Mouse (Mus musculus): ENCODE measurements around the gene Serpinh1. TPM values are rescaled to one million over a fixed set of nuclear protein-coding genes. Genes with fewer than 3 reads are reported as not detected.
A peak's percentile ranks its signal among the peaks of the same experiment; 100 is the strongest.

Gene Serpinh1
- polyA plus RNA-seq, 1 experiment from 2014 or later: 261 TPM

- no peak overlapping the region for H3K27ac ChIP-seq
- no peak overlapping the region for H3K9ac ChIP-seq
- H3K9me3 ChIP-seq (replicated peaks): no peaks in the 10 kb centered on the region
- WGBS: 98% methylated on average over 26 of the region's 26 CpGs
- peaks cover 43% of the 10 kb centered on the region for H3K4me1 ChIP-seq
- peaks cover 53% of the 10 kb centered on the region for H3K36me3 ChIP-seq (ENCODE audit: poor library complexity, severe bottlenecking)
- H3K27me3 ChIP-seq: no peaks in the 10 kb centered on the region
- no peak overlapping the region for H3K4me3 ChIP-seq
- H3K4me2 ChIP-seq: no peak overlapping the region
- ATAC-seq: no peak
These were observed 4.2 kb downstream of the Serpinh1 start for GRCm38 (mm10) chr7:99348883-99349282.

GRCm38 (mm10) chr7:99347268-99347667 is 5.8 kb downstream of the Serpinh1 start:
- no peak for ATAC-seq
- peaks cover 59% of the 10 kb centered on the region for H3K36me3 ChIP-seq (ENCODE audit: poor library complexity, severe bottlenecking)

GRCm38 (mm10) chr7:99343577-99343976 is 9.5 kb downstream of the Serpinh1 start:
- Histone ChIP-seq H3K4me1 (no peaks in the 10 kb centered on the region), H3K27ac (no peak overlapping the region), H3K9ac (no peak overlapping the region), H3K27me3 (no peaks in the 10 kb centered on the region), H3K4me3 (no peak overlapping the region), H3K4me2 (no peak overlapping the region), H3K36me3 (ENCODE audit: poor library complexity, severe bottlenecking) (peaks cover 60% of the 10 kb centered on the region), H3K9me3 (replicated peaks) (no peaks in the 10 kb centered on the region)
- ATAC-seq: no peak
- 87% methylated on average over 4 of the region's 4 CpGs for WGBS

More at GRCm38 (mm10) chr7:99347268-99347667, 5.8 kb downstream of the Serpinh1 start:
- H3K9ac ChIP-seq: no peak overlapping the region
- no peak overlapping the region for H3K27ac ChIP-seq
- WGBS: 97% methylated on average over 10 of the region's 10 CpGs
- no peak overlapping the region for H3K4me3 ChIP-seq
- H3K9me3 ChIP-seq (replicated peaks): no peaks in the 10 kb centered on the region
- no peak overlapping the region for H3K4me2 ChIP-seq
- peaks cover 27% of the 10 kb centered on the region for H3K4me1 ChIP-seq
- H3K27me3 ChIP-seq: no peaks in the 10 kb centered on the region

GRCm38 (mm10) chr7:99340736-99341135 is 12.3 kb downstream of the Serpinh1 start:
- H3K4me1 ChIP-seq: no peaks in the 10 kb centered on the region
- no peak overlapping the region for H3K9ac ChIP-seq
- no peak overlapping the region for H3K27ac ChIP-seq
- no peaks in the 10 kb centered on the region for H3K9me3 ChIP-seq (replicated peaks)
- 87% methylated on average over 8 of the region's 8 CpGs for WGBS
- no peak for ATAC-seq
- no peaks in the 10 kb centered on the region for H3K27me3 ChIP-seq
- no peak overlapping the region for H3K4me3 ChIP-seq
- H3K36me3 ChIP-seq (ENCODE audit: poor library complexity, severe bottlenecking): peaks cover 54% of the 10 kb centered on the region
- H3K4me2 ChIP-seq: no peak overlapping the region

GRCm38 (mm10) chr7:99332774-99333480 is 20.1 kb downstream of the Serpinh1 start:
- ATAC-seq: peak; percentile 78
- H3K36me3 ChIP-seq (ENCODE audit: poor library complexity, severe bottlenecking): peaks cover 23% of the 10 kb centered on the region
- no peaks in the 10 kb centered on the region for H3K9me3 ChIP-seq (replicated peaks)
- H3K4me2 ChIP-seq: no peak overlapping the region
- H3K4me1 ChIP-seq: peaks cover 8% of the 10 kb centered on the region
- H3K4me3 ChIP-seq: no peak overlapping the region
- H3K9ac ChIP-seq: no peak overlapping the region
- H3K27me3 ChIP-seq: no peaks in the 10 kb centered on the region
- WGBS: 49% methylated on average over 12 of the region's 12 CpGs
- H3K27ac ChIP-seq: no peak overlapping the region; the same call in 1 of the 2 replicates

GRCm38 (mm10) chr7:99330012-99330411 is 23.0 kb downstream of the Serpinh1 start:
- Histone ChIP-seq H3K9ac (no peak overlapping the region), H3K36me3 (ENCODE audit: poor library complexity, severe bottlenecking) (0 out of 2 replicates have a peak, but pooled peaks cover under 1% of the 10 kb centered on the region), H3K27me3 (no peaks in the 10 kb centered on the region), H3K4me2 (no peak overlapping the region), H3K9me3 (replicated peaks) (no peaks in the 10 kb centered on the region), H3K27ac (no peak overlapping the region), H3K4me1 (peaks cover 9% of the 10 kb centered on the region), H3K4me3 (no peak overlapping the region)
- no peak for ATAC-seq
- WGBS: 89% methylated on average over 5 of the region's 5 CpGs

GRCm38 (mm10) chr7:99328847-99329246 is 24.2 kb downstream of the Serpinh1 start:
- H3K9ac ChIP-seq: no peak overlapping the region
- no peak overlapping the region for H3K4me2 ChIP-seq
- no peaks in the 10 kb centered on the region for H3K27me3 ChIP-seq
- peaks cover 7% of the 10 kb centered on the region; the same call in 1 of the 2 replicates for H3K36me3 ChIP-seq (ENCODE audit: poor library complexity, severe bottlenecking)
- H3K27ac ChIP-seq: peak overlapping the region; percentile 49; the same call in 1 of the 2 replicates
- no peak for ATAC-seq
- H3K4me1 ChIP-seq: peaks cover 15% of the 10 kb centered on the region
- 34% methylated on average over 4 of the region's 4 CpGs for WGBS
- no peaks in the 10 kb centered on the region for H3K9me3 ChIP-seq (replicated peaks)
- no peak overlapping the region for H3K4me3 ChIP-seq

- ATAC-seq: no peak
- no peak overlapping the region for H3K9ac ChIP-seq
- peaks cover 18% of the 10 kb centered on the region for H3K36me3 ChIP-seq (ENCODE audit: poor library complexity, severe bottlenecking)
- H3K4me3 ChIP-seq: no peak overlapping the region
- H3K4me2 ChIP-seq: no peak overlapping the region
- H3K27ac ChIP-seq: no peak overlapping the region
- H3K9me3 ChIP-seq (replicated peaks): no peaks in the 10 kb centered on the region
- no peaks in the 10 kb centered on the region for H3K27me3 ChIP-seq
- WGBS: 83% methylated on average over 6 of the region's 6 CpGs
- H3K4me1 ChIP-seq: peaks cover 15% of the 10 kb centered on the region
These were observed 26.9 kb downstream of the Serpinh1 start for GRCm38 (mm10) chr7:99326128-99326527.

GRCm38 (mm10) chr7:99324810-99325209 is 28.2 kb downstream of the Serpinh1 start:
- Histone ChIP-seq H3K9me3 (replicated peaks) (no peaks in the 10 kb centered on the region), H3K36me3 (ENCODE audit: poor library complexity, severe bottlenecking) (peaks cover 18% of the 10 kb centered on the region), H3K27ac (peak overlapping the region; percentile 14; the same call in 1 of the 2 replicates), H3K9ac (no peak overlapping the region; the same call in 1 of the 2 replicates), H3K4me1 (peaks cover 27% of the 10 kb centered on the region), H3K27me3 (no peaks in the 10 kb centered on the region), H3K4me3 (no peak overlapping the region), H3K4me2 (no peak overlapping the region)
- ATAC-seq: no peak
- WGBS: 36% methylated on average over 10 of the region's 10 CpGs

GRCm38 (mm10) chr7:99323321-99323700 is 29.7 kb downstream of the Serpinh1 start:
- Histone ChIP-seq H3K27me3 (no peaks in the 10 kb centered on the region), H3K36me3 (ENCODE audit: poor library complexity, severe bottlenecking) (peaks cover 20% of the 10 kb centered on the region)
- WGBS: 91% methylated on average over 9 of the region's 9 CpGs

GRCm38 (mm10) chr7:99322691-99323320 is 30.2 kb downstream of the Serpinh1 start:
- Histone ChIP-seq H3K27ac (no peak overlapping the region), H3K36me3 (ENCODE audit: poor library complexity, severe bottlenecking) (peaks cover 25% of the 10 kb centered on the region), H3K9ac (no peak overlapping the region), H3K27me3 (no peaks in the 10 kb centered on the region), H3K4me1 (peaks cover 24% of the 10 kb centered on the region), H3K9me3 (replicated peaks) (no peaks in the 10 kb centered on the region), H3K4me3 (no peak overlapping the region), H3K4me2 (no peak overlapping the region)
- no peak for ATAC-seq
- WGBS: 95% methylated on average over 6 of the region's 6 CpGs

More at GRCm38 (mm10) chr7:99323321-99323700, 29.7 kb downstream of the Serpinh1 start:
- peaks cover 24% of the 10 kb centered on the region for H3K4me1 ChIP-seq
- no peak overlapping the region for H3K4me3 ChIP-seq
- no peak for ATAC-seq
- H3K9ac ChIP-seq: no peak overlapping the region
- no peak overlapping the region for H3K27ac ChIP-seq
- H3K4me2 ChIP-seq: no peak overlapping the region
- H3K9me3 ChIP-seq (replicated peaks): no peaks in the 10 kb centered on the region

GRCm38 (mm10) chr7:99320524-99320923 is 32.5 kb downstream of the Serpinh1 start:
- no peak for ATAC-seq
- Histone ChIP-seq H3K27ac (0 out of 2 replicates have a peak overlapping the region, but pooled peaks have one; percentile 8), H3K4me2 (no peak overlapping the region), H3K36me3 (ENCODE audit: poor library complexity, severe bottlenecking) (peaks cover 48% of the 10 kb centered on the region), H3K4me3 (no peak overlapping the region), H3K27me3 (no peaks in the 10 kb centered on the region), H3K4me1 (peaks cover 24% of the 10 kb centered on the region), H3K9me3 (replicated peaks) (no peaks in the 10 kb centered on the region), H3K9ac (peak overlapping the region; percentile 26)
- 43% methylated on average over 14 of the region's 14 CpGs for WGBS
